Mouse (Mus musculus): ENCODE measurements around the gene Zfp740. TPM values are rescaled to one million over a fixed set of nuclear protein-coding genes. Genes with fewer than 3 reads are reported as not detected.
A peak's percentile ranks its signal among the peaks of the same experiment; 100 is the strongest.

Zfp740 gene
- polyA plus RNA-seq, 1 experiment from 2014 or later = 11.6 TPM

- no peak overlapping the region for H3K4me3 ChIP-seq (ENCODE audit: low read depth, low read length)
- H3K27ac ChIP-seq (ENCODE audit: low read depth) = peak overlapping the region; percentile 71
- H3K4me1 ChIP-seq (ENCODE audit: insufficient read depth) = peaks cover 32% of the 10 kb centered on the region
- no peak overlapping the region for H3K9ac ChIP-seq (replicated peaks)
- WGBS (ENCODE audit: insufficient replicate concordance) = 30% methylated on average over 4 of the region's 4 CpGs
- ATAC-seq (no peak), DNase-seq (no peak)
- TF ChIP-seq EP300 (IDR thresholded peaks at IDR 0.05; ENCODE audit: low read depth) = no peak
- no peak for TF ChIP-seq CTCF (IDR thresholded peaks at IDR 0.05; ENCODE audit: low read depth)
- no peaks in the 10 kb centered on the region for H3K27me3 ChIP-seq (ENCODE audit: insufficient read depth, low read length)
- no peak overlapping the region for H3K4me2 ChIP-seq (ENCODE audit: low read depth, low read length)
- no peaks in the 10 kb centered on the region for H3K36me3 ChIP-seq (replicated peaks; ENCODE audit: insufficient read depth, low read length)
- no peaks in the 10 kb centered on the region for H3K9me3 ChIP-seq (ENCODE audit: low read length)
These were observed 8.6 kb upstream of the Zfp740 start for GRCm38 (mm10) chr15:102194439-102194838.

DNA sequence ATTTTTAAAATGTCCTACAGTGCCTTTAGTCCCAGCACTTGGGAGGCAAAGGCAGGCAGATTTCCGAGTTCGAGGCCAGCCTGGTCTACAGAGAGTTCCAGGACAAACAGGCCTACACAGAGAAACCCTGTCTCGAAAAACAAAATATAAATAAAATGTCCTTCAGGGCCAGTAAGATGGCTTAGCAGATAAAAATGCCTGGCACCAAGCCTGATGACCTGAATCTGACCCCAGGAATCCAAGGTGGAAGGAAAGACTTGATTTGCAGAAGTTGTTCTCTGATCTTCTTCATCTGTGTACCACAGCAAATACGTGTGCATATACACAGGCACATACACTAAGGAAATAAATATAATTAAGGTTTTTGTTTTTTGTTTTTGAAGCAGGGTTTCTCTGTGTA is 7.7 kb upstream of the Zfp740 start:
- Histone ChIP-seq H3K27ac (ENCODE audit: low read depth) (no peak overlapping the region), H3K36me3 (replicated peaks; ENCODE audit: insufficient read depth, low read length) (no peaks in the 10 kb centered on the region), H3K27me3 (ENCODE audit: insufficient read depth, low read length) (no peaks in the 10 kb centered on the region), H3K9me3 (ENCODE audit: low read length) (no peaks in the 10 kb centered on the region), H3K4me3 (ENCODE audit: low read depth, low read length) (no peak overlapping the region), H3K4me2 (ENCODE audit: low read depth, low read length) (no peak overlapping the region), H3K4me1 (ENCODE audit: insufficient read depth) (peaks cover 32% of the 10 kb centered on the region), H3K9ac (replicated peaks) (no peak overlapping the region)
- no peak for DNase-seq
- ATAC-seq = no peak
- WGBS (ENCODE audit: insufficient replicate concordance) = 64% methylated on average over 4 of the region's 4 CpGs
- TF ChIP-seq CTCF (IDR thresholded peaks at IDR 0.05; ENCODE audit: low read depth) = no peak
- TF ChIP-seq EP300 (IDR thresholded peaks at IDR 0.05; ENCODE audit: low read depth) = no peak

- peak overlapping the region; percentile 75 for H3K27ac ChIP-seq (ENCODE audit: low read depth)
- peak; percentile 66 for TF ChIP-seq EP300 (IDR thresholded peaks at IDR 0.05; ENCODE audit: low read depth)
- TF ChIP-seq CTCF (IDR thresholded peaks at IDR 0.05; ENCODE audit: low read depth) = no peak
- WGBS (ENCODE audit: insufficient replicate concordance) = 50% methylated on average over 4 of the region's 4 CpGs
- H3K36me3 ChIP-seq (replicated peaks; ENCODE audit: insufficient read depth, low read length) = no peaks in the 10 kb centered on the region
- no peak overlapping the region for H3K4me3 ChIP-seq (ENCODE audit: low read depth, low read length)
- H3K9ac ChIP-seq (replicated peaks) = no peak overlapping the region
- ATAC-seq (peak; percentile 50), DNase-seq (peak; percentile 63)
- H3K4me2 ChIP-seq (ENCODE audit: low read depth, low read length) = no peak overlapping the region
- no peaks in the 10 kb centered on the region for H3K27me3 ChIP-seq (ENCODE audit: insufficient read depth, low read length)
- peaks cover 28% of the 10 kb centered on the region for H3K4me1 ChIP-seq (ENCODE audit: insufficient read depth)
- no peaks in the 10 kb centered on the region for H3K9me3 ChIP-seq (ENCODE audit: low read length)
These were observed 4.2 kb upstream of the Zfp740 start for GRCm38 (mm10) chr15:102198841-102199240.

- peaks cover 45% of the 10 kb centered on the region for H3K4me1 ChIP-seq (ENCODE audit: insufficient read depth)
- 1% methylated on average over 17 of the region's 72 CpGs for WGBS (ENCODE audit: insufficient replicate concordance)
These were observed 859 bp downstream of the Zfp740 start for GRCm38 (mm10) chr15:102203835-102204381.

DNA sequence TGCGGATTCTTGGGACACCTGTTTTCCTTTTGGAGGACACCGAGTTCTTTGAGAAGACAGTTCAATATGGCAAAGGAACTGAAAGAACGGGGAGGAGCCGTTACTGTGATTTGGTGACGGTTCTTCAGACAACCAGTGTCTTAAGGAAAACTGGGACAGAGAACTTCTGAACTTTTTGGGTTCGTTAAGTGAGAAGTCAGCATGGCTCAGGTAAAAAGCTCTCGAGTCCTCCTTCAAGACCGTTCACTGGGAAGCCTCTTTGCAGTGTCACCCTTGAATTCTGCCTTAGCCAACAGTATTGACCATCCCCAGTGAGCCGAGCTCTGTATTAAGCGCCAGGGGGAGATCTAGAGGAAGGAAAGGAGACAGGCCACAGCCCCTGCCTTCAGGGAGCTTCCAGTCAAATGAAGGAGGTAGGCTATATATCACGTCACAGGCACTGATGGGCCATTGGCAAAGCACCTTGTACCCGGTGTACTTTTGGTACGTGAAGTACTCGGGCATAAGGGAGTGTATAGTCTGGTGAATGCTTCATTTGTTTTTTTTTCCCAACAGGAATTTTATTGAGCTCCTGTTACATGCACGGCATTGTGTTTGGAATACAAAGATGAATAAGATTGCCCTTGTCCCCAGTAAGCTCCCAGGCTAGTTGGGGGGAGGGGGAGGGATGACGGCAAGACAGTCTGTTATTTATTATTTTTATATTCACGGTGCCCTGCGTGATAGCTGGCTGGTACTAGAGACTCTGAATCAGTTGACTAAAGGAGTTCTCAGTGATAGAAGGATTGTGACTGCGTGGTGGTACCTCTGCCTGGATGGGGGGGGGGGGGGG is 1.8 kb downstream of the Zfp740 start, which contains the start of gene Csad:
Gene Csad (minus strand): TSS at position 51 of the 832 bp plus-strand sequence.
- Histone ChIP-seq H3K9ac (replicated peaks) (peak within 1 kb of the TSS; percentile 97), H3K27ac (ENCODE audit: low read depth) (peak within 1 kb of the TSS; percentile 100), H3K4me3 (ENCODE audit: low read depth, low read length) (peak within 1 kb of the TSS; percentile 76), H3K27me3 (ENCODE audit: insufficient read depth, low read length) (no peaks in the 10 kb centered on the region), H3K4me2 (ENCODE audit: low read depth, low read length) (peak within 1 kb of the TSS; percentile 98), H3K4me1 (ENCODE audit: insufficient read depth) (peaks cover 41% of the 10 kb centered on the region), H3K36me3 (replicated peaks; ENCODE audit: insufficient read depth, low read length) (peaks cover 33% of the 10 kb centered on the region), H3K9me3 (ENCODE audit: low read length) (no peaks in the 10 kb centered on the region)
- TF ChIP-seq EP300 (IDR thresholded peaks at IDR 0.05; ENCODE audit: low read depth) = no peak
- no peak for TF ChIP-seq CTCF (IDR thresholded peaks at IDR 0.05; ENCODE audit: low read depth)
- WGBS (ENCODE audit: insufficient replicate concordance) = 72% methylated on average over 19 of the region's 19 CpGs
- ATAC-seq = no peak
- no peak for DNase-seq

More at GRCm38 (mm10) chr15:102203835-102204381, 859 bp downstream of the Zfp740 start:
- Histone ChIP-seq H3K9ac (replicated peaks) (peak overlapping the region; percentile 97), H3K36me3 (replicated peaks; ENCODE audit: insufficient read depth, low read length) (peaks cover 28% of the 10 kb centered on the region), H3K4me3 (ENCODE audit: low read depth, low read length) (peak overlapping the region; percentile 76), H3K4me2 (ENCODE audit: low read depth, low read length) (peak overlapping the region; percentile 98), H3K27ac (ENCODE audit: low read depth) (peak overlapping the region; percentile 100), H3K27me3 (ENCODE audit: insufficient read depth, low read length) (no peaks in the 10 kb centered on the region), H3K9me3 (ENCODE audit: low read length) (no peaks in the 10 kb centered on the region)
- no peak for TF ChIP-seq CTCF (IDR thresholded peaks at IDR 0.05; ENCODE audit: low read depth)
- no peak for TF ChIP-seq EP300 (IDR thresholded peaks at IDR 0.05; ENCODE audit: low read depth)
- DNase-seq = peak; percentile 79
- peak; percentile 59 for ATAC-seq

DNA sequence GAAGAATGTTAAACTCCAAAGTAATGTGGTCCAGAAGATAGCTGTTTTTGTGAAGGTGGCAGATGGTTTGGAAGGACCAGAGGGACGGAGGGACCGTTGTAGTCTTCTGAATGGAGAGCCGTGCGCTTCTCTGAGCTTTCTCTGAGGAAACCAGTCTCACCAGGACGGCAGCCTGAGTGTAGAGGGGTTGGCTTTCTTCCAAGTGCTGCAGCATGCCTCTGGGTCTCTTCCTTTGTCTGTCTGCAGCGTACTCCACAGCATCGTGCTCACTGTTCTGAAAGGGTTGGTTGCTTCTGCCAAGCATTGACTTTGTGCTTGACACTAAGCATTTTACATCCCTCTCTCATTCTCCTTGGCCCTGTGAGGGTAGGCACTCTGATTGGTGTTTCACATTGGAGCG is 2.7 kb downstream of the Zfp740 start:
- DNase-seq (no peak), ATAC-seq (no peak)
- Histone ChIP-seq H3K9ac (replicated peaks) (0 out of 2 replicates have a peak overlapping the region, but pooled peaks have one; percentile 31), H3K36me3 (replicated peaks; ENCODE audit: insufficient read depth, low read length) (peaks cover 41% of the 10 kb centered on the region), H3K4me1 (ENCODE audit: insufficient read depth) (peaks cover 41% of the 10 kb centered on the region), H3K27ac (ENCODE audit: low read depth) (no peak overlapping the region), H3K9me3 (ENCODE audit: low read length) (no peaks in the 10 kb centered on the region), H3K4me2 (ENCODE audit: low read depth, low read length) (peak overlapping the region; percentile 98), H3K4me3 (ENCODE audit: low read depth, low read length) (peak overlapping the region; percentile 8; the same call in 1 of the 2 replicates), H3K27me3 (ENCODE audit: insufficient read depth, low read length) (no peaks in the 10 kb centered on the region)
- TF ChIP-seq EP300 (IDR thresholded peaks at IDR 0.05; ENCODE audit: low read depth) = no peak
- no peak for TF ChIP-seq CTCF (IDR thresholded peaks at IDR 0.05; ENCODE audit: low read depth)
- WGBS (ENCODE audit: insufficient replicate concordance) = 62% methylated on average over 8 of the region's 8 CpGs

Measured in liver, postnatal 0 days (tissue).